Mouse (Mus musculus): ENCODE results near the gene Mgat4b. TPM values are rescaled to one million over a fixed set of nuclear protein-coding genes. Genes with fewer than 3 reads are reported as not detected.

Gene Mgat4b
- polyA plus RNA-seq, 1 experiment from 2014 or later = 57.9 TPM

- Histone ChIP-seq H3K4me1 (peaks cover 41% of the 10 kb centered on the region), H3K36me3 (replicated peaks) (peaks cover 27% of the 10 kb centered on the region), H3K4me3 (no peak overlapping the region), H3K9ac (no peak overlapping the region), H3K27me3 (replicated peaks) (peaks cover 5% of the 10 kb centered on the region; the same call in 1 of the 2 replicates), H3K27ac (peak overlapping the region; percentile 40; the same call in 1 of the 2 replicates), H3K4me2 (peak overlapping the region; percentile 29), H3K9me3 (no peaks in the 10 kb centered on the region)
- ATAC-seq (replicated peaks) = no peak
- 26% methylated on average over 45 of the region's 45 CpGs for WGBS
Measured at GRCm38 (mm10) chr11:50230481-50231304, 20.0 kb downstream of the Mgat4b start.

- H3K27ac ChIP-seq = no peak overlapping the region
- H3K9ac ChIP-seq = no peak overlapping the region
- H3K4me1 ChIP-seq = peaks cover 42% of the 10 kb centered on the region
- H3K9me3 ChIP-seq = no peaks in the 10 kb centered on the region
- H3K27me3 ChIP-seq (replicated peaks) = peaks cover 5% of the 10 kb centered on the region; the same call in 1 of the 2 replicates
- H3K4me2 ChIP-seq = 0 out of 2 replicates have a peak overlapping the region, but pooled peaks have one; percentile 29
- ATAC-seq (replicated peaks) = no peak
- H3K4me3 ChIP-seq = no peak overlapping the region
- peaks cover 27% of the 10 kb centered on the region for H3K36me3 ChIP-seq (replicated peaks)
- 28% methylated on average over 8 of the region's 8 CpGs for WGBS
Measured at GRCm38 (mm10) chr11:50231411-50231810, 20.7 kb downstream of the Mgat4b start.

- ATAC-seq (replicated peaks) = no peak
- Histone ChIP-seq H3K27me3 (replicated peaks) (peaks cover 19% of the 10 kb centered on the region), H3K27ac (no peak overlapping the region), H3K4me2 (no peak overlapping the region), H3K4me3 (no peak overlapping the region), H3K9me3 (no peaks in the 10 kb centered on the region), H3K36me3 (replicated peaks) (peaks cover 27% of the 10 kb centered on the region), H3K9ac (no peak overlapping the region), H3K4me1 (peaks cover 37% of the 10 kb centered on the region)
- WGBS = 92% methylated on average over 13 of the region's 13 CpGs
Measured at GRCm38 (mm10) chr11:50233022-50233421, 22.3 kb downstream of the Mgat4b start.

- no peak for ATAC-seq (replicated peaks)
- Histone ChIP-seq H3K4me1 (peaks cover 30% of the 10 kb centered on the region), H3K27ac (no peak overlapping the region), H3K9ac (no peak overlapping the region), H3K9me3 (no peaks in the 10 kb centered on the region), H3K4me3 (no peak overlapping the region), H3K4me2 (no peak overlapping the region), H3K36me3 (replicated peaks) (peaks cover 27% of the 10 kb centered on the region), H3K27me3 (replicated peaks) (peaks cover 23% of the 10 kb centered on the region)
- 86% methylated on average over 11 of the region's 11 CpGs for WGBS
Measured at GRCm38 (mm10) chr11:50233993-50234392, 23.3 kb downstream of the Mgat4b start.

- no peak overlapping the region for H3K9ac ChIP-seq
- H3K36me3 ChIP-seq (replicated peaks) = peaks cover 27% of the 10 kb centered on the region
- no peak overlapping the region for H3K27ac ChIP-seq
- H3K4me1 ChIP-seq = peaks cover 24% of the 10 kb centered on the region
- no peaks in the 10 kb centered on the region for H3K9me3 ChIP-seq
- peaks cover 23% of the 10 kb centered on the region for H3K27me3 ChIP-seq (replicated peaks)
- ATAC-seq (replicated peaks) = no peak
- no peak overlapping the region for H3K4me3 ChIP-seq
- WGBS = 94% methylated on average over 25 of the region's 25 CpGs
- no peak overlapping the region for H3K4me2 ChIP-seq
Measured at GRCm38 (mm10) chr11:50234606-50235005, 23.9 kb downstream of the Mgat4b start.

- WGBS = 1% methylated on average over 27 of the region's 27 CpGs
- ATAC-seq (replicated peaks) = peak; percentile 83
- Histone ChIP-seq H3K4me3 (peak overlapping the region; percentile 56), H3K9me3 (no peaks in the 10 kb centered on the region), H3K36me3 (replicated peaks) (peaks cover 27% of the 10 kb centered on the region), H3K4me1 (peaks cover 19% of the 10 kb centered on the region), H3K27ac (0 out of 2 replicates have a peak overlapping the region, but pooled peaks have one; percentile 3), H3K9ac (peak overlapping the region; percentile 47), H3K4me2 (peak overlapping the region; percentile 89), H3K27me3 (replicated peaks) (peaks cover 23% of the 10 kb centered on the region)
Measured at GRCm38 (mm10) chr11:50236540-50236936, 25.8 kb downstream of the Mgat4b start.

- peaks cover 23% of the 10 kb centered on the region for H3K27me3 ChIP-seq (replicated peaks)
- ATAC-seq (replicated peaks) = peak; percentile 20
- 2% methylated on average over 66 of the region's 66 CpGs for WGBS
Measured at GRCm38 (mm10) chr11:50236937-50237835, 26.5 kb downstream of the Mgat4b start.

GRCm38 (mm10) chr11:50238324-50238723 lies 27.6 kb downstream of the Mgat4b start, which contains the start of gene Ltc4s:
Ltc4s (minus strand) TSS chr11:50238616.
- Histone ChIP-seq H3K4me2 (peak within 1 kb of the TSS; percentile 89), H3K4me3 (peak within 1 kb of the TSS; percentile 56), H3K9ac (no peak within 1 kb of the TSS), H3K27ac (no peak within 1 kb of the TSS), H3K27me3 (replicated peaks) (peaks cover 23% of the 10 kb centered on the region), H3K36me3 (replicated peaks) (peaks cover 14% of the 10 kb centered on the region), H3K9me3 (no peaks in the 10 kb centered on the region), H3K4me1 (peaks cover 19% of the 10 kb centered on the region)
- 51% methylated on average over 10 of the region's 10 CpGs for WGBS
- no peak for ATAC-seq (replicated peaks)

More at GRCm38 (mm10) chr11:50236937-50237835, 26.5 kb downstream of the Mgat4b start:
- Histone ChIP-seq H3K9me3 (no peaks in the 10 kb centered on the region), H3K27ac (no peak overlapping the region), H3K4me2 (peak overlapping the region; percentile 89), H3K36me3 (replicated peaks) (peaks cover 25% of the 10 kb centered on the region), H3K4me1 (peaks cover 19% of the 10 kb centered on the region), H3K9ac (peak overlapping the region; percentile 47), H3K4me3 (peak overlapping the region; percentile 56)

- Histone ChIP-seq H3K4me2 (no peak overlapping the region), H3K36me3 (replicated peaks) (peaks cover 6% of the 10 kb centered on the region), H3K4me3 (no peak overlapping the region), H3K27me3 (replicated peaks) (peaks cover 21% of the 10 kb centered on the region), H3K9me3 (no peaks in the 10 kb centered on the region), H3K4me1 (peaks cover 19% of the 10 kb centered on the region), H3K27ac (no peak overlapping the region), H3K9ac (no peak overlapping the region)
- no peak for ATAC-seq (replicated peaks)
- 90% methylated on average over 9 of the region's 9 CpGs for WGBS
Measured at GRCm38 (mm10) chr11:50238821-50239791, 28.4 kb downstream of the Mgat4b start.

GRCm38 (mm10) chr11:50240235-50240911 lies 29.7 kb downstream of the Mgat4b start:
- H3K4me3 ChIP-seq = no peak overlapping the region
- H3K36me3 ChIP-seq (replicated peaks) = no peaks in the 10 kb centered on the region
- peaks cover 19% of the 10 kb centered on the region for H3K4me1 ChIP-seq
- H3K4me2 ChIP-seq = no peak overlapping the region
- ATAC-seq (replicated peaks) = no peak
- WGBS = 96% methylated on average over 7 of the region's 7 CpGs
- no peaks in the 10 kb centered on the region for H3K9me3 ChIP-seq
- peaks cover 18% of the 10 kb centered on the region for H3K27me3 ChIP-seq (replicated peaks)
- H3K27ac ChIP-seq = no peak overlapping the region
- H3K9ac ChIP-seq = no peak overlapping the region

- Histone ChIP-seq H3K27me3 (replicated peaks) (no peaks in the 10 kb centered on the region), H3K4me1 (no peaks in the 10 kb centered on the region)
- WGBS = 79% methylated on average over 6 of the region's 6 CpGs
Measured at GRCm38 (mm10) chr11:50243926-50244325, 33.2 kb downstream of the Mgat4b start.

More at GRCm38 (mm10) chr11:50243926-50244325, 33.2 kb downstream of the Mgat4b start:
- H3K4me3 ChIP-seq = no peak overlapping the region
- no peaks in the 10 kb centered on the region for H3K36me3 ChIP-seq (replicated peaks)
- ATAC-seq (replicated peaks) = no peak
- H3K4me2 ChIP-seq = no peak overlapping the region
- no peak overlapping the region for H3K27ac ChIP-seq
- H3K9me3 ChIP-seq = no peaks in the 10 kb centered on the region
- no peak overlapping the region for H3K9ac ChIP-seq
